Mouse (Mus musculus) liver, adult 2 months (tissue): ENCODE measurements around the gene Gm28043. TPM values are rescaled to one million over a fixed set of nuclear protein-coding genes. Genes with fewer than 3 reads are reported as not detected.
A peak's percentile ranks its signal among the peaks of the same experiment; 100 is the strongest.

Experiments
- DNase-seq: peaks from one replicate; pipeline ENCODE4 v3.0.0-alpha.2; 2011; ENCODE audit warnings: low read depth, low spot score; ENCODE audit errors: extremely low read depth
- H3K27ac ChIP-seq: fragments of 200-500 bp; replicated peaks from 2 replicates; pipeline ENCODE4 v1.5.1; 2012; ENCODE audit warnings: low read depth, mild to moderate bottlenecking, control low read depth, inconsistent platforms, low read length; ENCODE audit not compliant: insufficient read depth
- H3K27me3 ChIP-seq: fragments of 200-500 bp; 2 replicates; pipeline ENCODE4 v1.6.1; 2012; ENCODE audit warnings: mild to moderate bottlenecking, moderate library complexity, low read length, inconsistent platforms; ENCODE audit not compliant: control insufficient read depth, insufficient read depth
- H3K36me3 ChIP-seq: fragments of 200-500 bp; 2 replicates; pipeline ENCODE4 v1.6.1; 2012; ENCODE audit warnings: low read length, inconsistent platforms; ENCODE audit not compliant: control insufficient read depth, insufficient read depth
- H3K4me1 ChIP-seq: fragments of 200-500 bp; 2 replicates; pipeline ENCODE4 v1.6.1; 2011; ENCODE audit warnings: low read length; ENCODE audit not compliant: control insufficient read depth, insufficient read depth
- H3K4me3 ChIP-seq: fragments of 200-500 bp; 2 replicates; pipeline ENCODE4 v1.5.1; 2011; ENCODE audit warnings: low read depth, mild to moderate bottlenecking, control low read depth, low read length, moderate library complexity; ENCODE audit not compliant: insufficient read depth
- H3K79me2 ChIP-seq: fragments of 200-500 bp; 2 replicates; pipeline ENCODE4 v1.6.1; 2012; ENCODE audit warnings: inconsistent platforms, mild to moderate bottlenecking, low read length, moderate library complexity; ENCODE audit not compliant: control insufficient read depth, insufficient read depth
- H3K9ac ChIP-seq: fragments of 200-500 bp; 2 replicates; pipeline ENCODE4 v1.6.1; 2012; ENCODE audit warnings: low read depth, mild to moderate bottlenecking, control low read depth, inconsistent platforms, low read length
- CTCF ChIP-seq: fragments of 200-500 bp; IDR thresholded peaks from 2 replicates; pipeline ENCODE4 v1.5.1; 2011; ENCODE audit warnings: low read depth, low read length, control low read depth
- POLR2A ChIP-seq: fragments of 200-500 bp; IDR thresholded peaks from 2 replicates; pipeline ENCODE4 v1.6.1; 2011; ENCODE audit warnings: low read length, control low read depth; ENCODE audit not compliant: insufficient read depth; ENCODE audit errors: extremely low read depth
- WGBS: fragments of 180-500 bp; shearing (Covaris S2); methylation state at CpG from one replicate; pipeline ENCODE4 v1.1.7; 2018; 5-methylcytosine and 5-hydroxymethylcytosine counted together
- polyA plus RNA-seq: library from polyadenylated mRNA; depleted of rRNA; stranded (reverse); fragments of >200 nt; gene quantifications from 2 replicates; pipeline ENCODE4 v1.2.3, GENCODE M21; 2012
- total RNA-seq: library from RNA; depleted of rRNA; stranded (reverse); fragments of >200 nt; gene quantifications from 2 replicates; pipeline ENCODE4 v1.2.3, GENCODE M21; 2014

Gm28043 gene
- total and polyA plus RNA-seq, 2 experiments: 0.60 to 1.9 TPM

DNA sequence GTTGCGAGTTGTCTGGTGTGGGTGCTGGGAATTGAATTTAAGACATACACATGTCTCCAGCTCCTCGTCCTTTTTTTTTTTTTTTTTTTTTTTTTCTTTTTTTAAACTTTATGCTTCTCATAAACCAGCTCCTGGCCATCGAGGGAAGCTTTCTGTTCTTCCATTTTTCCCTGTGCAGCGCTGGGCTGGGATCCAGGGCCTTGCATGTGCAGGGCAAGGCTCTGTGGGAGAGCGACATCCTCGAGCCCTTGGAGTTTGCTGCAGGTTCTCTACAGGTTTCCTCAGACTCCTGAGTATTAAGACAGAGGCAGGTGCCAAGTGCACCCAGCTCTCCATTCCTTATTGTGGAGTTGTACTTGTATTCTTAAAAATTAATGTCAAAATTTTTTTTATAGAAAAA, 47.5 kb downstream of the Gm28043 start:
- Histone ChIP-seq H3K79me2 (peaks cover 24% of the 10 kb centered on the region; the same call in 1 of the 2 replicates), H3K27ac (no peak overlapping the region), H3K4me3 (no peak overlapping the region), H3K36me3 (peaks cover 19% of the 10 kb centered on the region), H3K4me1 (no peaks in the 10 kb centered on the region; the same call in none of the 2 replicates), H3K9ac (no peak overlapping the region), H3K27me3 (no peaks in the 10 kb centered on the region)
- 83% methylated on average over 6 of the region's 6 CpGs for WGBS
- no peak for DNase-seq
- TF ChIP-seq POLR2A: no peak
- no peak for TF ChIP-seq CTCF

DNA sequence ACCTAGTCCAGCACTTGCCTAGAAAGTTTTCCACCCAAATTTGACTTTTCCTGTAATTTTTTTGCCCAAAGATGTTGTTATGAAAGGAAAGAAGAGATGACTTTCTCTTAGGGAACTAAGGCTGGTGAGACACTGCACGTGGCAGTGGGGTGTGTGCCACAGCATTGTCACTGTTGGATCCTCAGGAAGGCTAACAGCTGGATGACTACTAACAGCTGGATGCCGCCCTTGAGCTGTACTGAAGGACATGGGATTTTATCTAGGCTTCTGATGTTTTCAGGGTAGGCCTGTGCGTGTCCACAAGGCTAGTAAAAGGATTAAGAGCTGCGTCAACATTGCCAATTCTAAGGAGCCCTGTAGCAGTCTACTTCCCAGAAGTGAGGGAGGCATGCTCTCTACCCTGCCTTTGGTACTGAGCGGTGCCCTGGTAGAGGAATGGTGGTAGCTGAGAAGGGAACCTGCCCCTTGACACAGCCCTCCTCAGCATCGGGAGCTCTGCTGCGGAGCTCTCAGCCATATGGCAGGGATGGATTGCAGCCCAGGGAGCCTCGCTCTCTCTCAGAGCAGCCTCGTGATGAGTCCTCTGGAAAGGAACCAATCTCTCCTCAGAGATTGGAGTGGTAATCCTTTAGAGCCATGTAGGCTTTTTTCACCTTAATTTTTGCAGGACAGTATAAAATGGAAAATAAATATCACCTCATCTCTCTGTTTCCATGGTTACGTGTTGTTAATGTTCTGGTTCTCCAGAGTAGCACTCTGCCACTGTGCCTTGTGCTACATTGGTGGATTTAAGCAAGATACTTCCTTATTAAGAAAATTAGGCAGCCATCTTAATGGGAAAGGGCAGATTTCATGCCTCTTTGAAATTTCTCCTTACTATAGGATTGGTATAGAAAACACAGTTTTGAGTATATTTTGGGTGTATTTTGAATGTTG, 53.6 kb downstream of the Gm28043 start:
- WGBS: 92% methylated on average over 10 of the region's 10 CpGs
- DNase-seq: no peak
- no peaks in the 10 kb centered on the region for H3K4me1 ChIP-seq
- H3K27me3 ChIP-seq: no peaks in the 10 kb centered on the region
- H3K27ac ChIP-seq: no peak overlapping the region
- H3K36me3 ChIP-seq: peaks cover 25% of the 10 kb centered on the region
- TF ChIP-seq CTCF (no peak), POLR2A (no peak)
- H3K4me3 ChIP-seq: no peak overlapping the region
- H3K9ac ChIP-seq: no peak overlapping the region
- H3K79me2 ChIP-seq: peaks cover 33% of the 10 kb centered on the region; the same call in 1 of the 2 replicates

DNA sequence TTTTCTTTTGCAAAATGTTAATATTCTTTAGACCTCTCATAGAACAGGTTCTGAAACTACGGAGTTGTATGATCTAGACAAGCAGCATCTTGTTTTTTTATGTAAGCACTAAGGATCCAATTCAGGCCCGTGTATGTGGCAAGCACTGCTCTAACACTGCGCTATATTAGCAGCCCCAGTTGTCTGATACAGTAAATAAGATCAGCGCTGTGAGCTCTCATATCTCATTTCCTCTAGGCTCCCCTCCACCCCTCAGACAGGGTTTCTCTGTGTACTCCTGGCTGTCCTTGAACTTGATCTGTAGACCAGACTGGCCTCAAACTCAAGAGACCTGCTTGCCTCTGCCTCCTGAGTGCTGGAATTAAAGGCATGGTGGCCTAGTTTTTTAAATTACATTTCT, 54.4 kb downstream of the Gm28043 start:
- TF ChIP-seq CTCF: no peak
- peaks cover 26% of the 10 kb centered on the region for H3K36me3 ChIP-seq
- no peak overlapping the region for H3K4me3 ChIP-seq
- H3K9ac ChIP-seq: no peak overlapping the region
- DNase-seq: no peak
- 90% methylated on average over 4 of the region's 4 CpGs for WGBS
- H3K79me2 ChIP-seq: peaks cover 33% of the 10 kb centered on the region; the same call in 1 of the 2 replicates
- no peaks in the 10 kb centered on the region for H3K4me1 ChIP-seq
- no peaks in the 10 kb centered on the region for H3K27me3 ChIP-seq
- H3K27ac ChIP-seq: no peak overlapping the region

DNA sequence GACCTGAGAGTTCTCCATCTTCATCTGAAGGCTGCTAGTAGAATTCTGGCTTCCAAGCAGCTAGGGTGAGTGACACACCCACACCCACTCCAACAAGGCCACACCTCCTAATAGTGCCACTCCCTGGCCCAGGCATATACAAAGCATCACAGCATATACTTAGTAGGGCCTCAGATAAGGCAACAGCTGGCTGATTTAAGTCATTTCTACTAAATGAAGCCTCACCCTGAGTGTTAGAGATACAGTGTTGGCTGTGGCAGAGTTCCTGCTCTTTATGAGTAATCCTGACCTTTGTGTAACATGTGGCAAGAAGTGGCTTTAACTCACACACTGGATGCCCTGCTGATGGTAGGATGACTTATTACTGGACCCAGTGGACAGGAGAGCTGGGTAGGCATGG, 55.3 kb downstream of the Gm28043 start:
- TF ChIP-seq POLR2A: no peak
- TF ChIP-seq CTCF: no peak
- H3K27ac ChIP-seq: no peak overlapping the region
- DNase-seq: no peak
- no peak overlapping the region for H3K4me3 ChIP-seq
- H3K27me3 ChIP-seq: no peaks in the 10 kb centered on the region
- peaks cover 26% of the 10 kb centered on the region; the same call in 1 of the 2 replicates for H3K79me2 ChIP-seq
- H3K36me3 ChIP-seq: peaks cover 24% of the 10 kb centered on the region
- H3K4me1 ChIP-seq: no peaks in the 10 kb centered on the region
- H3K9ac ChIP-seq: no peak overlapping the region

DNA sequence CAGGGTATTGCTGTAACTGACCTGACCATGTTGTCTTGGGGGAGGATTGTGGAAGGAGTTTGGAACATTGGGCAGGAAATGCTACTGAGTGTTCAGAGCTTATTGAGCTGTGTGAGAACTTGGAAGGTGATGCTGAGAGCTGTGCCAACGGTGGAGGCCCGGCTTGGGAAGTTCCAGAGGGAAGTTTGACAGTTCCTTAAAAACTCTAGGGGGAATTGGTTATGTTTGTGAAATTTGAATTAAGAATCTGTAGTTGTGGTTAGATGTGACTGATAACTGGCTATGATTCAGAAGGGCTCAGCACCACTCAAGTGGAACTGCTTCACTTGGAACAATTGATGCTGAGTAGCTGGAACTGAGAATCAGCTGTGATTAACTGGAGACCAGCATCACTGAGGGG, 56.3 kb downstream of the Gm28043 start:
- Histone ChIP-seq H3K79me2 (peaks cover 21% of the 10 kb centered on the region; the same call in 1 of the 2 replicates), H3K27me3 (no peaks in the 10 kb centered on the region), H3K4me3 (no peak overlapping the region), H3K4me1 (no peaks in the 10 kb centered on the region), H3K27ac (no peak overlapping the region), H3K9ac (no peak overlapping the region), H3K36me3 (peaks cover 31% of the 10 kb centered on the region)
- WGBS: 19% methylated on average over 2 of the region's 2 CpGs
- TF ChIP-seq POLR2A: no peak
- TF ChIP-seq CTCF: no peak
- peak; percentile 20 for DNase-seq

DNA sequence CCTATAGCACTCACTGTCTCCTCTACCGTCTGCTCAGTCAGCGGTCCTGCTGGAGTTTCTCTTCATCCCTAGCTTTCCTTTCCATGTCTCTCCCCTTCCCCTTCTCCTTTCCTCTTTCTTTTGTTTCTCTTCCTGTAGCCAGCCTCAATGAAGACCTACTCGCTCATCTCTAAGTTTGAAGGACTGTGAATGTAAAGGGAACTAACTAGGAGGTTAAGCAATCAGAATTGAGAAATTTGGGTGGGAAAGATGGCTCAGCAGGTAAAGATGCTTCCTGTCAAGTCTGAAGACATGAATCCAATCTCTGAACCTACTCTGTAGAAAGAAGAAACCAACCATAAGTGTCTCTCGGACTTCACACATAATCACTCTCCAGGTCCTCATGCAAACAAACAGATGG, 58.6 kb downstream of the Gm28043 start:
- 92% methylated on average over 4 of the region's 4 CpGs for WGBS
- no peaks in the 10 kb centered on the region for H3K4me1 ChIP-seq
- H3K79me2 ChIP-seq: peaks cover 10% of the 10 kb centered on the region; the same call in 1 of the 2 replicates
- H3K36me3 ChIP-seq: peaks cover 43% of the 10 kb centered on the region
- TF ChIP-seq POLR2A (no peak), CTCF (no peak)
- no peak overlapping the region for H3K4me3 ChIP-seq
- H3K27me3 ChIP-seq: no peaks in the 10 kb centered on the region
- H3K9ac ChIP-seq: no peak overlapping the region
- DNase-seq: no peak
- H3K27ac ChIP-seq: no peak overlapping the region
